Mouse (Mus musculus) lung, embryonic 14.5 days (tissue): ENCODE data around the gene Aknad1. TPM values are rescaled to one million over a fixed set of nuclear protein-coding genes. Genes with fewer than 3 reads are reported as not detected.

ENCODE experiments used
- ATAC-seq: fragments of 200-750 bp; cut with Nextera tagmentation; 2 replicates; pipeline ENCODE4 v1.8.0; 2017; ENCODE audit warnings: mild to moderate bottlenecking, moderate TSS enrichment, moderate library complexity; ENCODE audit not compliant: insufficient read depth
- DNase-seq: peaks from one replicate; pipeline ENCODE4 v3.0.0-alpha.2; 2015
- H3K27ac ChIP-seq: fragments of 300-500 bp; sonication (generic); 2 replicates; pipeline ENCODE4 v1.5.1; 2014; ENCODE audit warnings: low read depth, mild to moderate bottlenecking, moderate library complexity
- H3K27me3 ChIP-seq: fragments of 300-500 bp; sonication (generic); 2 replicates; pipeline ENCODE4 v1.6.1; 2014; ENCODE audit warnings: low read length, control low read depth; ENCODE audit not compliant: insufficient read depth
- H3K36me3 ChIP-seq: fragments of 300-500 bp; sonication (generic); 2 replicates; pipeline ENCODE4 v1.6.1; 2014; ENCODE audit warnings: control low read depth; ENCODE audit not compliant: insufficient read depth
- H3K4me1 ChIP-seq: fragments of 300-500 bp; sonication (generic); 2 replicates; pipeline ENCODE4 v1.6.1; 2014; ENCODE audit warnings: antibody characterized with exemption, control low read depth; ENCODE audit not compliant: insufficient read depth
- H3K4me2 ChIP-seq: fragments of 300-500 bp; sonication (generic); 2 replicates; pipeline ENCODE4 v1.6.1; 2014; ENCODE audit warnings: mild to moderate bottlenecking
- H3K4me3 ChIP-seq: fragments of 300-500 bp; sonication (generic); 2 replicates; pipeline ENCODE4 v1.5.1; 2014; ENCODE audit warnings: low read depth, low read length
- H3K9ac ChIP-seq: fragments of 300-500 bp; sonication (generic); 2 replicates; pipeline ENCODE4 v1.6.1; 2014
- H3K9me3 ChIP-seq: fragments of 300-500 bp; sonication (generic); 2 replicates; pipeline ENCODE4 v1.6.1; 2016; ENCODE audit warnings: low read depth, low read length, control low read depth
- CTCF ChIP-seq: IDR thresholded peaks from 2 replicates; pipeline ENCODE4 v1.5.1; 2016; ENCODE audit warnings: antibody characterized with exemption, low read depth
- WGBS: fragments of 180-500 bp; shearing (Covaris S2); extraction: QIAGEN DNeasy Blood & Tissue Kit; methylation state at CpG from one replicate; pipeline ENCODE4 v1.1.7; 2014; 5-methylcytosine and 5-hydroxymethylcytosine counted together
- polyA plus RNA-seq: library from polyadenylated mRNA; unstranded; fragments of >200 nt; fragmentation: Nextera tagmentation; extraction: Ambion mirVana; gene quantifications from 2 replicates; pipeline ENCODE4 v1.2.1, GENCODE M21; 2014

The Aknad1 gene
- polyA plus RNA-seq, 1 experiment from 2014 or later: 0.11 TPM

DNA sequence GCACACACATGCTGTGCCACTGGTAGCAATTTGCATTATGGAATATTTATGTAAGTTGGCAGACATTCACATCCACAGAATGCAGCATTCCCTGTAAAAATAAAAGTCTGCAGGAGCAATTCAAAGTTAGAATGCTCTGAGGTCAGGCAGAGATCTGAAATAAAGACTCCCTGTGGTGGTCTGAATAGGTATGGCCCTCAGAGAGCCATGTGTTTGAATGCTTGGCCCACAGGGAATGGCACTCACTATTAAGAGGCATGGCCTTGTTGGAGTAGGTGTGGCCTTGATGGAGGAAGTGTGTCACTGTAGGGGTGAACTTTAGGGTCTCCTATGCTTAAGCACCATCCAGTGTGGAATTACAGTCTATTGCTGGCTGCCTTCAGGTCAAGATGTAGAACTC is 53.0 kb downstream of the Aknad1 start:
- TF ChIP-seq CTCF: no peak

DNA sequence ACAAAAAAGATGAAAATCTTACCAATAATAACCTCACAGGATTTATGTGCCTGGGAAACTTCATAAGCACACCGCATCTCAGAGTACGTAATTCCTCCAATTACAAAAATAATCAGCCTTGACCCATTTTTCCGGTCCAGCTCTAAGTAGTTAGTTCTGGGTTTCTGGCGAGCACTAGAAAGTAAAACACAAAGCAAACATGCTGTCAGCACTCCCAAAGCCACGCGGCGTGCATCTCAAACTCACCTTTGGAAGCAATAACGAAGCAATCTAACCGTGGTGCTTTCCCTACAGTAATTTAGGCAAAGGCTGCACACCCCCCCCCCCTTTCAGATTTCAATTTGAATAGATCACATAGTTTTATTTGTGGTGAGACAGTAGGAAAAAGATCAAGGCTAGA is 55.3 kb downstream of the Aknad1 start:
- WGBS: 82% methylated on average over 9 of the region's 9 CpGs
- Histone ChIP-seq H3K27me3 (no peaks in the 10 kb centered on the region), H3K4me2 (no peak overlapping the region), H3K9me3 (no peaks in the 10 kb centered on the region), H3K27ac (no peak overlapping the region), H3K9ac (no peak overlapping the region), H3K4me3 (no peak overlapping the region), H3K36me3 (peaks cover 51% of the 10 kb centered on the region), H3K4me1 (no peaks in the 10 kb centered on the region)
- DNase-seq: no peak
- no peak for ATAC-seq
- no peak for TF ChIP-seq CTCF

More for the DNA sequence above, 53.0 kb downstream of the Aknad1 start:
- Histone ChIP-seq H3K4me1 (no peaks in the 10 kb centered on the region), H3K36me3 (peaks cover 37% of the 10 kb centered on the region), H3K9me3 (no peaks in the 10 kb centered on the region), H3K9ac (no peak overlapping the region), H3K27me3 (no peaks in the 10 kb centered on the region), H3K27ac (no peak overlapping the region), H3K4me3 (no peak overlapping the region), H3K4me2 (no peak overlapping the region)
- ATAC-seq: no peak
- no peak for DNase-seq

DNA sequence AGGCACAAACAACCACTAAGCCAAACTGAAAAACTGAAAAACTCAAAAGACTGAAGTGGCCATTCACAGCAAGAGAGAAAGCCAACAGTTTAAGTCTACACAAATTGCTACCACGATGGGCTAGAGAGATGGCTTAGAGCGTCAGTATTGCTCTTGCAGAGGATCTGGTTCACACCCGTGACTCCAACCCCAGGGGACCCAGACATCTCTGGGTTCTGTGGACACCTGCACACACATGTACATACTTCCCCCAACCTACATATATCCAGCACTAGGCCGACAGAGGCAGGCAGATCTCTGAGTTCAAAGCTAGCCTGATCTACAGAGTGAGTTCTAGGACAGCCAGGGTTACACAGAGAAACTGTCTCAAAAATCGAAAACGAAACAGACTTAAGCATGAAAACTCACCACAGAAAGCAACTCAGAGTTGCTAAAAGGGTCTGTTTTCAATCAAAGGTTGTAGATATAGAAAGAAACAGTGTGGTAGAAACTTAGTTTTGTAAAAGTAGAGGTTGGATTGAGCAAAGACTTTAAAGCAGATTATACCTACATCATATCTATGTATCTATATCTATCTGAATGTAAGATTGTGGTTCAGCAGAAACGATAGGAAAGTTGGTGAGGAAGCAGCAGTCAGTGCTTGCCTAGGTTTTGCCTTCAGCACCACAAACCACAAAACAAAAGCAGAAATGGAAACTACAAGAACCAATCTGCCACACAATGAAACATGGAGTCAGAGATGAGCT is 56.3 kb downstream of the Aknad1 start:
- no peak for TF ChIP-seq CTCF
- Histone ChIP-seq H3K4me2 (no peak overlapping the region), H3K27me3 (no peaks in the 10 kb centered on the region), H3K9me3 (no peaks in the 10 kb centered on the region), H3K27ac (no peak overlapping the region), H3K4me3 (no peak overlapping the region), H3K36me3 (peaks cover 61% of the 10 kb centered on the region), H3K9ac (no peak overlapping the region), H3K4me1 (no peaks in the 10 kb centered on the region)
- DNase-seq: no peak
- ATAC-seq: no peak
- whole genome bisulfite sequencing: 90% methylated on average over 7 of the region's 7 CpGs

DNA sequence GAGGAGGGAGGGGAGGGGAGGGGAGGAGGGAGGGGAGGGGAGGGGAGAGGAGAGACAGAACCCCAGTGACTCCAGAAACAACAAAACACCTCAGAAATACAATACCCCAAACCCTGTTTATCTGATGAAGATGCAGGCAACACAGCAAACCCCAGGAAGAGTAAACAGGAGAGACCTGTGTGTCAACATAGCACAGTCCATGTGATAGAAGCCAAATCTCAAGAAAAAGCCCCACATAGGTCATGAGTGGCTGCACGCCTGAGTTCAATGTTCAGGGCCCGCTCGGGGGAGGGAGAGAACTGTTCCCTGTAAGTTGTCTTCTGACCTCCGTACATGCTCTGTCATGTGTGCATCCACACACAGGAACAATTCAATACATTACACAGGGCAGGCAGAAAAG is 56.9 kb downstream of the Aknad1 start:
- 88% methylated on average over 4 of the region's 4 CpGs for WGBS
- no peak overlapping the region for H3K27ac ChIP-seq
- ATAC-seq: no peak

DNA sequence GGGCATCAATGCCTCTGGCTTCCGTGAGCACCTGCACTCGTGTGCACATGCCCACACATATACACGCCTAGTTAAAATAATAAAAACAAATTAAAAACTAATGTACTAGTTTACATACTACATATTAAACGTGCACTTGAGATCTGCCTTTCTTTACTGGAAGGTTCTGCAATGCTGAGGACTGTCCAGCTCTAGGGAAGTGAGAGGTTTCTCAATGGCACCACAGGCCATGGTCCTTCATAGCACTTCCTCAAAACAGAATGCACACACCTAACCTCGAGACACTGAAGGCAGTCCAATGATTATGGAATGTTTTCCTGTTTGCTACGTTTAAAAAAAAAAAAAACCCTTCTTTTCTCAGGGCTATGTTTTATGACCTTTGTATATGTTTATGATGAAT is 58.3 kb downstream of the Aknad1 start:
- Histone ChIP-seq H3K27me3 (no peaks in the 10 kb centered on the region), H3K9me3 (no peaks in the 10 kb centered on the region), H3K36me3 (peaks cover 73% of the 10 kb centered on the region), H3K4me1 (no peaks in the 10 kb centered on the region), H3K27ac (no peak overlapping the region), H3K9ac (no peak overlapping the region), H3K4me3 (no peak overlapping the region), H3K4me2 (no peak overlapping the region)
- no peak for ATAC-seq
- whole genome bisulfite sequencing: 84% methylated on average over 6 of the region's 6 CpGs
- TF ChIP-seq CTCF: no peak
- no peak for DNase-seq

More for the DNA sequence above, 56.9 kb downstream of the Aknad1 start:
- H3K9ac ChIP-seq: no peak overlapping the region
- no peak for DNase-seq
- H3K4me3 ChIP-seq: no peak overlapping the region
- no peaks in the 10 kb centered on the region for H3K4me1 ChIP-seq
- no peaks in the 10 kb centered on the region for H3K27me3 ChIP-seq
- no peaks in the 10 kb centered on the region for H3K9me3 ChIP-seq
- TF ChIP-seq CTCF: no peak
- H3K4me2 ChIP-seq: no peak overlapping the region
- peaks cover 67% of the 10 kb centered on the region for H3K36me3 ChIP-seq

DNA sequence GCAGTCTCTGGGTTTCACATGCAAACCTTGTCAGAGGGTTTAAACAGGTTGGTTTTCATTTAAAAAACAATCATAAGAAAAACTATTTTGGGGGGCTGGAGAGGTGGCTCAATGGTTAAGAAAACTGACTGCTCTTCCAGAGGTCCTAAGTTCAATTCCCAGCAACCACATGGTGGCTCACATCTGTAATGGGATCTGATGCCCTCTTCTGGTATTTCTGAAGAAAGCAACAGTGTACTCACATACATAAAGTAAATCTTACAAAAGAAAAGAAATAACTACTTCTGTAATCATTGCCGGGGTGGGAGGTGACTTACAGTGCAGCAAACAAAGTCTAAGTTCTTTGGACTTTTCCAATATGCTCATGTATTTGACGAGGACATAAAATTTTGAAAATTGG is 58.9 kb downstream of the Aknad1 start:
- Histone ChIP-seq H3K36me3 (peaks cover 78% of the 10 kb centered on the region), H3K4me3 (no peak overlapping the region), H3K27ac (no peak overlapping the region), H3K4me2 (no peak overlapping the region), H3K9ac (no peak overlapping the region), H3K27me3 (no peaks in the 10 kb centered on the region), H3K9me3 (no peaks in the 10 kb centered on the region), H3K4me1 (no peaks in the 10 kb centered on the region)
- no peak for DNase-seq
- no peak for ATAC-seq
- WGBS: 82% methylated on average over 2 of the region's 2 CpGs
- no peak for TF ChIP-seq CTCF

DNA sequence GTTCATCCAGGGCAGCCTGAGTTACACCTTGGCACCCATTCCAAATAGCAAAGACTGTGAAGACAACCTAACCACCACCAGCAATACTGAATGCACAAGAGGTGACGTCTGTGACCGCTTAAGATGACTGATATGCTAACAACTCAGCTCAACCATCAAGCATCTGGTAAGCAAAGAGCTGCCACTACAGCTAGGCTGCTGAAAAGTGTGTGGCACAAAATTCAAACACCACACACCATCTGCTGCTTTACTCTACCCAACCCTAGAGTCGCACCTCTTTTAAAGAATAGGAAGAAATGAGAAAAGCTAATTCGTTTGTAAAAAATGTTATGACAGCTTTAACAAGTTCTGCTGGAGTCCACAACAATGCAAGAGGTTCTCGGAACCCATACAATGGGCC is 66.2 kb downstream of the Aknad1 start:
- TF ChIP-seq CTCF: no peak
- WGBS: 85% methylated on average over 5 of the region's 5 CpGs

More for the DNA sequence above, 66.2 kb downstream of the Aknad1 start:
- Histone ChIP-seq H3K9me3 (no peaks in the 10 kb centered on the region), H3K4me1 (no peaks in the 10 kb centered on the region), H3K27me3 (no peaks in the 10 kb centered on the region), H3K4me3 (no peak overlapping the region), H3K36me3 (peaks cover 65% of the 10 kb centered on the region), H3K27ac (no peak overlapping the region), H3K9ac (no peak overlapping the region), H3K4me2 (no peak overlapping the region)
- no peak for DNase-seq
- no peak for ATAC-seq
